Mouse (Mus musculus) forebrain, postnatal 0 days (tissue): ENCODE results near the gene Actr3. TPM values are rescaled to one million over a fixed set of nuclear protein-coding genes. Genes with fewer than 3 reads are reported as not detected.
"Not testable (repeated sequence)": the region's sequence is repeated elsewhere in the genome, so short reads cannot be mapped to it uniquely, and the experiment has no call there.

Experiments used
- ATAC-seq: fragments of 200-750 bp; cut with Nextera tagmentation; 2 replicates; pipeline ENCODE4 v1.8.0; 2017; ENCODE audit warnings: mild to moderate bottlenecking, moderate library complexity
- DNase-seq: peaks from one replicate; pipeline ENCODE4 v3.0.0-alpha.2; 2015
- H3K27ac ChIP-seq: fragments of 300-500 bp; sonication (generic); 2 replicates; pipeline ENCODE4 v1.5.1; 2014; ENCODE audit warnings: low read depth, mild to moderate bottlenecking, antibody characterized with exemption, low read length, moderate library complexity, mixed read lengths
- H3K27me3 ChIP-seq: fragments of 300-500 bp; sonication (generic); 2 replicates; pipeline ENCODE4 v1.6.1; 2014; ENCODE audit warnings: mild to moderate bottlenecking, low read length, mixed read lengths; ENCODE audit not compliant: insufficient read depth
- H3K36me3 ChIP-seq: fragments of 300-500 bp; sonication (generic); 2 replicates; pipeline ENCODE4 v1.6.1; 2014; ENCODE audit warnings: mild to moderate bottlenecking, moderate library complexity; ENCODE audit not compliant: insufficient read depth
- H3K4me1 ChIP-seq: fragments of 300-500 bp; sonication (generic); 2 replicates; pipeline ENCODE4 v1.6.1; 2014; ENCODE audit warnings: antibody characterized with exemption; ENCODE audit not compliant: insufficient read depth
- H3K4me2 ChIP-seq: fragments of 300-500 bp; sonication (generic); 2 replicates; pipeline ENCODE4 v1.6.1; 2014; ENCODE audit warnings: low read depth, mild to moderate bottlenecking, moderate library complexity
- H3K4me3 ChIP-seq: fragments of 300-500 bp; sonication (generic); 2 replicates; pipeline ENCODE4 v1.5.1; 2014; ENCODE audit warnings: low read depth, low read length, mixed read lengths
- H3K9ac ChIP-seq: fragments of 300-500 bp; sonication (generic); 2 replicates; pipeline ENCODE4 v1.6.1; 2014; ENCODE audit warnings: mild to moderate bottlenecking
- H3K9me3 ChIP-seq: fragments of 300-500 bp; sonication (generic); 2 replicates; pipeline ENCODE4 v1.6.1; 2016; ENCODE audit warnings: low read length
- CTCF ChIP-seq: sonication (generic); IDR thresholded peaks from 2 replicates; pipeline ENCODE4 v1.5.1; 2016; ENCODE audit warnings: antibody characterized with exemption, control low read depth, low read depth
- WGBS: fragments of 180-500 bp; shearing (Covaris S2); extraction: QIAGEN DNeasy Blood & Tissue Kit; methylation state at CpG from one replicate; pipeline ENCODE4 v1.1.7; 2014; 5-methylcytosine and 5-hydroxymethylcytosine counted together
- polyA plus RNA-seq: library from polyadenylated mRNA; unstranded; fragments of >200 nt; fragmentation: Nextera tagmentation; extraction: Ambion mirVana; gene quantifications from 2 replicates; pipeline ENCODE4 v1.2.1, GENCODE M21; 2015
- total RNA-seq: library from RNA; depleted of rRNA; stranded (reverse); fragments of >200 nt; gene quantifications from 2 replicates; pipeline ENCODE4 v1.2.3, GENCODE M21; 2014

Gene Actr3
- total and polyA plus RNA-seq, 2 experiments from 2014 or later: 216 to 316 TPM

DNA sequence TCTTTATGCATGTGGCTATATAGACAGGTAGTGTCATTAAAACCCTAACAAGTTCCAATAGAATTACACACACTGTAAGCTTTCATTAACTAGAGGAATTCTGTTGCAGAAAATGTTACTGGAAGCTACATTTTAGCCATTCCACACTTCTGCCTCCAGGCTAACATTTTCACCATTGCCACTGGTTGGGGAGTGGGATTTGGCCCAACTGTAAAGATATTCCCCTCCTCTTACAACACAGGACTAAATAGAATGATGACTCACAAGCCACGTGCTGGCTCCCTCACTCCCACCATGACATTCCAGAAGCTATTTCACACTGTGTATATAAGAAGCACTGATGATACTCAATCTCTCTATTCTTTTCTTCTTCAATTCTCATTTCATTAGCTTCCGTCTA, 7.2 kb downstream of the Actr3 start:
- 64% methylated on average over 2 of the region's 2 CpGs for WGBS
- no peak overlapping the region for H3K4me3 ChIP-seq
- H3K9me3 ChIP-seq: no peaks in the 10 kb centered on the region
- TF ChIP-seq CTCF: no peak
- peaks cover 19% of the 10 kb centered on the region for H3K4me1 ChIP-seq
- ATAC-seq: no peak
- H3K27me3 ChIP-seq: no peaks in the 10 kb centered on the region
- H3K36me3 ChIP-seq: no peaks in the 10 kb centered on the region
- no peak for DNase-seq
- no peak overlapping the region for H3K27ac ChIP-seq
- H3K9ac ChIP-seq: no peak overlapping the region
- H3K4me2 ChIP-seq: no peak overlapping the region

DNA sequence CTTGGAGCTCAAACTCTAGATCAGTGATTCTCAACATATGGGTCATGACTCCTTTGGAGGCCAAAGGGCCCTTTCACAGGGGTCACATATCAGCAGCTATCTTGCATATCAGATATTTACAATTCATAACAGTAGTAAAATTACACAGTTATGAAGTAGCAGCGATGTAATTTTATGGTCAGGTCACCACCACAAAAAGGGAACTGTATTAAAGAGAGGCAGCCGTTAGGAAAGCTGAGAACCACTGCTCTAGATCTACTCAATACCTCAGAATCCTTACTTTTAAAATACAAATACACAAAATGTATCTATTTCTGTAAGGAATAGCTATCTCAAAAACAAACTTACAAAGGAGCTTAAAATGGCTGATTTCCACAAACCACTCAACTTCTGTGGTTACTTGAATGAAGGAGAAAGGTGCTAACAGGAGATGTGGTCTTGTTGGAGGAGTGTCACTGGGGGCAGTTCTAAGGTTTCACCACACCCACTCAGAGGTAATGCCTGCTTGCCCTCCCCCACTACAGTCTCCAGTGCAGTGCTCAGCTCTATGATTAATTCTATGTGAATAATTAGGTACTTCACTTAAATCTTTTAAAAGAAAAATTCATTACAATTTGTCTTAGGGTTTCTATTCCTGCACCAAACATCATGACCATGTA, 9.0 kb downstream of the Actr3 start:
- Histone ChIP-seq H3K9ac (no peak overlapping the region), H3K4me3 (no peak overlapping the region), H3K4me2 (no peak overlapping the region), H3K27me3 (no peaks in the 10 kb centered on the region), H3K36me3 (no peaks in the 10 kb centered on the region), H3K27ac (no peak overlapping the region), H3K9me3 (no peaks in the 10 kb centered on the region), H3K4me1 (0 out of 2 replicates have a peak, but pooled peaks cover 6% of the 10 kb centered on the region)
- TF ChIP-seq CTCF: no peak
- DNase-seq (no peak), ATAC-seq (no peak)
- WGBS: 91% methylated on average over 2 of the region's 2 CpGs

DNA sequence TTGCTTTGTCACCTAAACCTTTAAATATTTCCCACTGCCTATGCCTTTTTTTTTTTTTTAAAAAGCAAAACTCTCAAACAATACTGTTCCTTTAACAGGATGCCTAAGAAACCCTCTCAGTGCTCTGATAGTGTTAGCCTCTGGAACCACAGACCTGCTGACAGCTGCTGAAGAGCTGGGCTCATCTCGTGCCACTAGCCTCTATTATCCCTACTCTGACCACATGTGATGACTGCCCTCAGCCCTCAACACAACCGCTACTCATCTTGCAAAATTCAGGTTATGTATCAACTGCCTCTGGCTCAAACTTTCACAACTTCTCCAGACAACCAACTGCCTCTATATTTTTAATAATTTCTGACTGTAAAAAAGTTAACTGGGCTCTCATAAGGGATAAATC, 15.6 kb downstream of the Actr3 start:
- no peak for TF ChIP-seq CTCF
- H3K4me2 ChIP-seq: no peak overlapping the region
- no peaks in the 10 kb centered on the region for H3K9me3 ChIP-seq
- no peak overlapping the region for H3K9ac ChIP-seq
- WGBS: 76% methylated on average over 2 of the region's 2 CpGs
- no peak for ATAC-seq
- H3K27ac ChIP-seq: no peak overlapping the region
- H3K36me3 ChIP-seq: peaks cover 13% of the 10 kb centered on the region; the same call in 1 of the 2 replicates
- no peaks in the 10 kb centered on the region for H3K27me3 ChIP-seq
- DNase-seq: no peak
- H3K4me1 ChIP-seq: no peaks in the 10 kb centered on the region
- no peak overlapping the region for H3K4me3 ChIP-seq

GRCm38 (mm10) chr1:125418732-125419131, 16.8 kb downstream of the Actr3 start:
- H3K4me2 ChIP-seq: no peak overlapping the region
- peaks cover 17% of the 10 kb centered on the region; the same call in 1 of the 2 replicates for H3K36me3 ChIP-seq
- ATAC-seq (no peak), DNase-seq (no peak)
- no peak overlapping the region for H3K4me3 ChIP-seq
- WGBS: 94% methylated on average over 4 of the region's 4 CpGs
- no peak for TF ChIP-seq CTCF
- H3K27me3 ChIP-seq: no peaks in the 10 kb centered on the region
- no peaks in the 10 kb centered on the region for H3K9me3 ChIP-seq
- H3K27ac ChIP-seq: no peak overlapping the region
- no peak overlapping the region for H3K9ac ChIP-seq
- H3K4me1 ChIP-seq: no peaks in the 10 kb centered on the region

GRCm38 (mm10) chr1:125407220-125407619, 28.3 kb downstream of the Actr3 start:
- Histone ChIP-seq H3K4me2 (no peak overlapping the region), H3K9ac (no peak overlapping the region), H3K4me1 (no peaks in the 10 kb centered on the region), H3K36me3 (peaks cover 34% of the 10 kb centered on the region), H3K27me3 (no peaks in the 10 kb centered on the region), H3K27ac (no peak overlapping the region), H3K9me3 (no peaks in the 10 kb centered on the region), H3K4me3 (no peak overlapping the region)
- WGBS: 97% methylated on average over 6 of the region's 6 CpGs
- no peak for DNase-seq
- ATAC-seq: no peak
- TF ChIP-seq CTCF: no peak

DNA sequence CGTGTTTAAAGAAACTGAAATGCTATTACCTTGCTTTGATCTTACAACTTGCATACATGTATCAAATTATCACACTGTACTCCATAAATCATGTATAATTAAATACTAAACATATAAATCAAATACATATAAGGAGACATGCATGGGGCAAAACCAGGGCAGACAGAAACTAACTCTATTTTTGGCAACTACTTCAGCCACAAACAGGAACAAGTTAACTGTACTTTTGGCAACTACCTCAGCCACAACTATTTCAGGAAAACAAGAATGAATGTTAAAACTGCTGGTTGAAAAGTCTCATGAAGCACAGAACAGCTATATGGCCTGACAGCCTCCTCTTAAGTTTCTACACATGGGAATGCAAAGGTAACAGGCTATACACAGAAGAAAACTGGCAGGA, 40.1 kb downstream of the Actr3 start:
- H3K4me2 ChIP-seq: no peak overlapping the region
- 91% methylated on average over 1 of the region's 1 CpGs for WGBS
- H3K36me3 ChIP-seq: peaks cover 41% of the 10 kb centered on the region
- TF ChIP-seq CTCF: no peak
- ATAC-seq: no peak
- no peak overlapping the region for H3K9ac ChIP-seq
- H3K9me3 ChIP-seq: no peaks in the 10 kb centered on the region
- H3K27me3 ChIP-seq: no peaks in the 10 kb centered on the region
- no peak for DNase-seq
- H3K4me3 ChIP-seq: no peak overlapping the region
- no peak overlapping the region for H3K27ac ChIP-seq
- H3K4me1 ChIP-seq: no peaks in the 10 kb centered on the region

DNA sequence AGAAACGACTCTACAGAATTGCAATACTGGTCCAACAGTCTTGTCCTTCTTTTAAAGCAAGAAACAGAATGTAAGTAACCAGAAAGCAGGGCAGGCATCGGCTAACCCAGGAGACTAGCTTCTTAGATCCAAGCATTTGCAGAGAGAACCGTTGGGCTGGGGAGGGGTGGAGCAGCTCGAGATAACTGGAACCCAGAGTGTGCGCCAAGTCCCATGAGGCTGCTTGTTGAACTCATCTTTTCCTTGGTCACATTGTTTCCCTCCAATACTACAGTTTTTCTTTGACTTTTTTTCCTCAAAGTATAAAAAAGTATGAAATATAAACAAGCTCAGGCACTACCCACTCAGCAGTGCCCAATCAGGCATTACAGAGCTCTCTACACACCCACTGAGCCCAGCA, 42.2 kb downstream of the Actr3 start:
- not testable (repeated sequence) for H3K9ac ChIP-seq, H3K4me3 ChIP-seq, H3K27me3 ChIP-seq, DNase-seq, H3K27ac ChIP-seq, H3K9me3 ChIP-seq, H3K4me1 ChIP-seq, H3K4me2 ChIP-seq, ATAC-seq
- WGBS: 96% methylated on average over 4 of the region's 5 CpGs
- peaks cover 32% of the 10 kb centered on the region for H3K36me3 ChIP-seq

GRCm38 (mm10) chr1:125390065-125390754, 45.3 kb downstream of the Actr3 start:
- ATAC-seq, H3K4me3 ChIP-seq, H3K4me1 ChIP-seq, H3K9ac ChIP-seq, H3K9me3 ChIP-seq, H3K27ac ChIP-seq, H3K27me3 ChIP-seq, H3K4me2 ChIP-seq, DNase-seq: not testable (repeated sequence)
- H3K36me3 ChIP-seq: peaks cover 14% of the 10 kb centered on the region; the same call in 1 of the 2 replicates
- 81% methylated on average over 4 of the region's 4 CpGs for WGBS

- not testable (repeated sequence) for H3K9me3 ChIP-seq, H3K27me3 ChIP-seq, ATAC-seq, H3K4me2 ChIP-seq, H3K4me3 ChIP-seq, H3K9ac ChIP-seq, H3K27ac ChIP-seq, H3K4me1 ChIP-seq, DNase-seq
- WGBS: 91% methylated on average over 1 of the region's 1 CpGs
- peaks cover 14% of the 10 kb centered on the region; the same call in 1 of the 2 replicates for H3K36me3 ChIP-seq
Observed at GRCm38 (mm10) chr1:125389634-125390033, 45.9 kb downstream of the Actr3 start.
